Mouse (Mus musculus): ENCODE data around the gene C1qtnf1.

DNA sequence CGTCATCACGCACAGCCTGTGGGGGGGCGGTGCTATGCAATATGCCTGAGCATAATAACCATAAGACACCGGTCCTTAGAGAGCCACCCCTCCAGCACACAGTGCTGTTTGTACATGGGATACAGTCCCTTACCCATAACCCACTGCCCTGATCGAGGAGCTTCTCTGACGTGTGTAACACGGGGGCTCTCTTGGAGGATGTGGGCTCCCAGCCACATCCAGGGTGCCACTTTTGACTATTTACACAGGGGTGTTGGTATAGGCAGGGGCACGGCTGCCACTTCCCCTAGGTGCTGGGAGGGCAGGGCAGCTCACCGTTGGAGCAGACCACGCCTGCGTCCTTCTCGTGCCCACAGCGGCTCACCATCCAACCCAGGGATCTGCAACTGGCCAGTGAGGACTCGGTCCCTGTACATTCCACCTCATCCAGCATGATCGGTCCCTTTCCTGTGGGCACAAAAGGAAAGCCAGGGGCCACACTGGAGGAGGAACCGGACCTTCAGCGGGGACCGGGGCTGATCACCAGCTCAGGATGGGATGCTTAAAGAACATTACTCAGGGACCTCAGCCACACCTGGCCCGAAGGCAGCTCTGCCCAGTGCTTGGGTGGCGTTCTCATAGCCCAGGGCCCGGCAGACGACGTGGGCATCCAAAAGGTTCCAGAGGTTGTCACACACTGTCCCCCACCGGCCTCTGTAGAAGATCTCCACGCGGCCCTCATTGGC is 30.0 kb upstream of the C1qtnf1 start:
- TF ChIP-seq CTCF (IDR thresholded peaks at IDR 0.05; ENCODE audit: extremely low read depth, insufficient read depth, insufficient read length, insufficient replicate concordance): no peak
- TF ChIP-seq POLR2A (IDR thresholded peaks at IDR 0.05; ENCODE audit: low read depth, low read length): no peak

All from spleen, adult 2 months (tissue).